Mouse (Mus musculus) skeletal muscle tissue, adult 2 months (tissue): ENCODE data around the gene Dnajb14.
A peak's percentile ranks its signal among the peaks of the same experiment; 100 is the strongest.
"Not testable (repeated sequence)": the region's sequence is repeated elsewhere in the genome, so short reads cannot be mapped to it uniquely, and the experiment has no call there.

Experiments used
- DNase-seq: peaks from one replicate; pipeline ENCODE4 v3.0.0-alpha.2; 2012; ENCODE audit warnings: low read depth, low spot score

Dnajb14 gene

DNA sequence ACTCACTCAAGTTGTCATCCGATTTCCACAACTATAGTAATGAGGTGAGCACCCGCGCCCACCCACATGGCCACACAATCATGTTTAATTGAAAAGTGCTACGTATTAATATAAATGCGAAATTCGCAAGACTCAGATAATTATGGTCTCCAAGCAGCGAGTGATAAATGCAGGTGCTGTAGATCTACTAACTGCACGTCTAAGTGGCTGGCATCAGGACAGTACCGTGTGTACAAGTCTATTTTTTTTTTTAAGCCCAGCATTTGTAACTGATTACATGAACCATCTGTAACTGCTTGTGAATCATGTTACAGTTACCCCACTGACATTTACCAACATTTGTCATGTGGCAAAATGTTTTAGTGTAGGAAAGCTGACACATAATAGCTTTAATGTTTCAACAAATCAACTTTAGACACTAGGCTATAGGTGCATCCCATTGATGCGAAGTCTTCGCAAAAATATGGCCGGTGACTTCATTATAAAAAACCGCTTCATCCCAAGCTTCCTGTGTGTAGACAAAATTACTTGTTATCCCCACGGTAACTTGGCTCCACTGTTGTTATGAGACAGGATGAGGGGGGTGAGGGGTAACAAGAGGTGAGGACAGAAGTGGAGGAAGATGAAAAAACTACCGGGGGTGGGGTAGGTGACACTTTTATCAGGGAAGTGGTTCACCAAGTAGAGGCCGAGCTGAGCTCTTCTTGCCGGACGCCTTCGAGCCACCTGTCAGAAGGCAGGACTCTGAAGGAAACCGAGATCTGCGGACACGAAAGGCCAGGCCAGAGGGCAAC lies 3.9 kb upstream of the Dnajb14 start:
- DNase-seq: no peak

DNA sequence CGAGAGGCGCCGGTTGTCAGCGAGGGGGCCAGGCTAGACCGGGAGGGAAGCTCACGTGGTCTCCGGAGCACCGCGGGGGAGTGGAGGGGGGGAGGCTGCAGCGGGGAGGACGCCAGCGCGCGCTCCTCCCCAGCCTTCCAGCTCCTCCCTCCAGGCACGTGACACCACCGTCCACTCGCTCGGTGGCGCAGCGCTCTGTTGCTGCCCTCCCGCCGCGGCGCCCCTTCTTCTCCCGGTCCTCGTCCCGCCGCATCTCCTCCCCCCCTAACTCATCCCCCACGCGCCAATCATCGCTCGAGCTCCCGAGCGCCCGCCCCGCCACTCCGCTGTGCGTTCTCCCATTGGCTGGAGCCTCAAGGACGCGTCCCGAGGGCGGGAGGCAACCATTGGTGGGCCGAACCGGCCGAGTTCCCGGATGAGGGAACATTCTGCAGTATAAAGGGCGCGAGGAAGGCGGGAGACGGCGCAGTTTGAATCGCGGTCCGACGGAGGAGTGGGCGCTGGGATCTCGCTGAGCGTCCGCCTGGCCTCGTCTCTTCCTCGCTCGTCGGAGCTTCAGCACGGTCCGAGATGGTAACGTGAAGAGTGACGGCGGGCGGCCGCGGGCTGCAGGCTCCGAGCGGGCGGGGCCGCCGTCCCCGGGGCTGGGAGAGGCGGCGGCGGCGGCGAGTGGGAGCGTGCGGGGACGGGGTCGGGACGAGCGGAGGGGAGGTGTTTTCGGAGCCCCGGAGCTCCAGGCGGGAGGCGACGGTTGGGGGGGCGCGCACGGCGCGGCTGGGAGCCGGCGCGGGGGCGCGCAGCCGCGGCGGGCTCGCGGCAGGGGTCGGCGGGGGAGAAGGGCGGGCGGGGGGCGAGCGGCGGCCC lies 3.1 kb upstream of the Dnajb14 start, which contains the start of gene H2afz:
Gene H2afz (plus strand): TSS at position 364 of the 864 bp plus-strand sequence.
- peak; percentile 98 for DNase-seq

DNA sequence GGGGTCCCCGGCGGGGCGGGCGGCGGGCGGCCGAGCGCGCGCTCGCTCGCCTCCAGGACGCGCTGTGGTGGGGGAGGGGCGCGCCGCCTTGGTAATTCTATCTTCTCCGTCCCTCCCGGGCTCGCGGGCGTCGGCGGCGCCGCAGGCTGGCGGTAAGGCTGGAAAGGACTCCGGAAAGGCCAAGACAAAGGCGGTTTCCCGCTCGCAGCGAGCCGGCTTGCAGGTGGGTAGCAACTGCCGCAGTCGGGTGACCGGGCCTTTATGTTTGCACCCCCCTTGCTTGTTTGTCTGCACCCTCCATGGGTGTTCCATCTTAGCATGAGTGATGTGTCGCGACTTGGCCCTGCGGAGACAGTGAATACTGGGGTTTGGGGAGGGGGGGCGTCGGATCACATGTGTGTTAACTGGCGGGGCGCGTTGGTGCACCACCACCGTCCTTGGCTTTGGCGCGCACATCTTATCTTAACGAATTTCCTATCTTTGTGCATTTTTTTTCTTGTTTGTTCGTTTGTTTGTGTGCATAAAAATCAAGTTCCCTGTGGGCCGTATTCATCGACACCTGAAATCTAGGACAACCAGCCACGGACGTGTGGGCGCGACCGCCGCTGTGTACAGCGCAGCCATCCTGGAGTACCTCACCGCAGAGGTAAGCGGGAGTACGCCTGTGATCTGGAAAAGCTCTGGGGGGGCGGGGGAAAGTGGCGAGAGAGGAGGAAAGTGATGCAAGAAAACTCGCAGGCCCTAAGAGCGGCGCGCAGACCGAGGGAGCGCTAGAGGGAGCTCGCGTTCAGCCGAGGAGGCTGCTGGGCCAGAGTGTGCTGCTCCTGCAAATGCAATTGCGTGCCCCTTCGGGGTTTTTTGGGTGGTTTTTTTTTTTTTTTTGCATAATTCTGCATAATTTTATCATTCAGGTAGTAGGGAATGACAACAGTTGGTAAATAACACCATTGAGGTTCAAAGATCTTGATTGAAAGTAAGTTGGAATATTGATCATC lies 2.2 kb upstream of the Dnajb14 start:
- peak; percentile 74 for DNase-seq

- DNase-seq: no peak
Measured at GRCm38 (mm10) chr3:137867133-137867436, 390 bp upstream of the Dnajb14 start.

DNA sequence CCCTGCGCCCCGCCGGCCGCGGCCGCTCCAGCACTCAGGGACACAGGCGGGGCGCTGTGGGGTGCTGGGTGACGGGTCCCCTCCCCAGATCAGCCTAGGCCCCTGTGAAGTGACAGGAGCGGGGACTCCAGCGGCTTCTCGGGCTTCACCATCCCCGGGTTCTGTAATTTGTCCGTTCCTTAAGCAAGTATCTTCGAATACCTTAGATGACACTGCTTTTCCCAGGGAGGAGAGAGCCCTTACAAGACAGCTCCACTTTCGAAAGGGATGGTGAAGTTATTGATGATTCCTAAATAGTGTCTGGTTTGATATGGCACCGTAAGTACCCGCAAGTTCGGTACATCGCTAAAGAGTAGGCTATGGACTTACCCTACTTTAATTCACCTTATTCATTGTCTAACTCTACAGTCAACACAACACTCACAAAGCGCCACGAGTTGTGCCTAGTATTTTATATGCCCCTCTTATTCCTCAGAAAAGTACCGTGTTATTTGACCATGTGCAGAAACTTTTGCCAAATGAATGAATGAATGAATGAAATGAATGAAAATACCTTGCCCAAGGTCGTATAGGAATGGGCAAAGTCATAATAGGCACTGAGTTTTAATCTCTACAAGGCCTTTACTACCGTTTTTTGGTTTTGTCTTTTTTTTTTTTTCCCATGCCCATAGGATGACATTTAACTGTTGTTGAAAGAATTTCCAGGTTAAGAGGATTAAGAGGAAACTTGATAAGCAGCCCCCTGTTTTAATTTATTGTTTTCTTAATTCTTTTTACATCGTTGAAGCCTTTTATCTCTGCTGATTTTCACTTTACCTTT lies 829 bp downstream of the Dnajb14 start:
- DNase-seq: no peak

DNA sequence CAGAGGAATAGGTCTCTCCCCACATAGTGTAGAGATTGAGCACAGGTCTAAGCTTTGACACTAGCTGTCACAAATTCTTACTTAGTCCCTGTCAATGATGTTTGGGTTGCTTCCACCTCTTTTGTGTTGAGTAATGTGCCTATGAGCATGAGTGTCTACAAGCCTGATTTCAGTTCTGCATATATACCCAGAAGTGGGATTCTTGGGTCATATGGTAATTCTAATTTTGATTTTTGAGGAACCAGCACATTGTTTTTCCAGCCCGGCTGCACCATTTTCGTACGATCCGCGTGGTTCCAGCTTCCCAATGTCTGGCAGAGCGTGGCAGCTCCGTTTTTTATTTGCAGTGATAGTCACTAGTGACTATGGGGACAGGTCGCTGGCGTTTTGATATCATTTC lies 1.9 kb downstream of the Dnajb14 start:
- no peak for DNase-seq

DNA sequence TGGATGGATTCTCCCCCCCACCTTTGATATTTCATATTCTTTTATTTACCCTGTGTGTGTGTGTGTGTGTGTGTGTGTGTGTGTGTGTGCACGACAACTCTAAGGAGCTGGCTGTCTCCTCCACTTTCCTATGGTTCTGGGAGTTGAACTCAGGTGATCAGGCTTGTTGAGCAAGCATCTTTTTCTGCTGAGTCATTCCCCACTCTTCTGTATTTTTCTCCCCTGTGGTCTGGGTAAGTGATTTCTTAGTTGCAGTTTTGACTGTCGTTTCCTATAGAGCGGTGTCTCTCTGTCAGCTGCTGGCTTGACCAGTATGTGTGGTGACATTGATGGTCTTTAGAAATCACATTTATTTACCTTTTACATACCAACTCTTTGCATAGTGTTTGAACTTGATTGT lies 11.8 kb downstream of the Dnajb14 start:
- no peak for DNase-seq

DNA sequence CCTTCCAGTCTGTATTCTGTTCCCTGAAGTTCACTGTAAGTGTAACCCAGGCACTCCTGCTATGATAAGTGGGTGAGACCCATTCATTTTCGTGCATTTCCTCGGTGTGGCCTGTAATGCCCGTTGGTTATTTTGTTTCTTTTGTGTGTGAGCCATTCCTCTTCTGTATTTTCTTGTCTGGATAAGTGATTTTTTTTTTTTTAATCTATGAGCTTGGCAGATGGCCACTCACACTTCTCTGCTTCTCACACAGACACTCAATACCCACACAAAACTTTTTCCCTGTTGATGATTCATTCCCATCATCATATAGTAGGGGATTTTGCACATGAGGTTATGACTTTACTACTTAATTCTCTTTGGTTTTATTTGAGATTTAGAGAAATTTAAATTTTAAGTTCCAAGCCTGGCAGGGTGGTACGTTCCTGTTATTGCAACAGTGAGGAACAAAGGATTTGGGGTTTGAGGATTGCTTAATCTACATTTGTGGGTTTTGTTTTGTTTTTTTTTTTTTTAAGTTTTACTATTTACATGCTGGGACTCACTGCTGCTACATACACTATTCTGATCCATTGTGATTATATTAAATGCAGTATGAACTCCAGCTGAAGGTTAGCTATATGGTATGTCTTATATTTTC lies 12.8 kb downstream of the Dnajb14 start:
- no peak for DNase-seq

DNA sequence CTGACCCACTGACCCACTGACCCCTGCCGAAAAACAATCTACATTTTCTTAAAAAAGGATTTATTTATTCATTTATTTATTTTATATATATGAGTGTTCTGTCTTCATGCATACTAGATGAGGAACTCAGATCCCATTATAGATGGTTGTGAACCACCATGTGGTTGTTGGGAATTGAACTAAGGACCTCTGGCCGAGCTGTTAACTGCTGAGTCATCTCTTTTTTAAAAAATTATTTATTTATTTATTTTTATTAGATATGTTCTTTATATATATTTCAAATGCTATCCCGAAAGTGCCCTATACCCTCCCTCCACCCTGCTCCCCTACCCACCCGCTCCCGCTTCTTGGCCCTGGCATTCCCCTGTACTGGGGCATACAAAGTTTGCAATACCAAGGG lies 13.6 kb downstream of the Dnajb14 start:
- DNase-seq: no peak

- DNase-seq: no peak
Measured at GRCm38 (mm10) chr3:137887961-137888360, 20.5 kb downstream of the Dnajb14 start.

DNA sequence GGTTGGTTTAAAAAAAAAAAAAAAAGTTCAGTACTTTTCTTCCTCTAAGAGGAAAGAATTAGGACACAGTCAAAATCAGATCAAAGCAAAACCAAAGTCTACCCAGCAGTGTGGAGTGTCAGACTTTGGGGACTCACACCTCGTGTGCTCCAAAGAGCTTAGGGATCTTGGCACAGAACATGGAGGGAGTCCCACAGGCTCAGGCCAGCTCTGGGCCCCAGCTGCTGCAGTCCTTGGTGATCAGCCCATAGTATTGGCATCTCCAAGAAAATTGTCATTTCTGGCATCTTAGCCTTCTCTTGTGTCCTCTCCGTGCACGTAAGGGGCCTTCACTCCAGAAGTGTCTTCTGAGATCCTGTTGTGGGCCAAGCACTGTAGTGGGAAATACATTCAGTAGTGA lies 23.6 kb downstream of the Dnajb14 start:
- peak; percentile 7 for DNase-seq

- DNase-seq: no peak
Measured at GRCm38 (mm10) chr3:137892118-137892517, 24.6 kb downstream of the Dnajb14 start.

- DNase-seq: no peak
Measured at GRCm38 (mm10) chr3:137893789-137894188, 26.3 kb downstream of the Dnajb14 start.

DNA sequence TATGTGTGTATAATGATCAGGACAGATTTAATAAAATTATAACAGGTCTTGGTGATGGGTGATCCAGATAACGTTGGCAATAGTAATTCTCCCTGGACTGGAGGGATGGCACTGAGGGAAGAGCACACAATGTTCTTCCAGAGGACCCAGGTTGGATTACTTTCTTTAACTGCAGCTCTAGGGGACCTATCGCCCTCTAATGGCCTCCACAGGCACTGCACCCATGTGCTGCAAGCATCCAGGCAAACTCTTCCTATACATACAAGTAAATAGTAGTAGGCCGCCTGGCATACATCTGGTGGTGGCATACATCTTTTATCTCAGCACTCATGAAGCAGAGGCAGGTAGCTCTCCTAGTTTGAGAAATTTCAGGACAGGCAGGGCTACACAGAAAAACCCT lies 27.7 kb downstream of the Dnajb14 start:
- no peak for DNase-seq

DNA sequence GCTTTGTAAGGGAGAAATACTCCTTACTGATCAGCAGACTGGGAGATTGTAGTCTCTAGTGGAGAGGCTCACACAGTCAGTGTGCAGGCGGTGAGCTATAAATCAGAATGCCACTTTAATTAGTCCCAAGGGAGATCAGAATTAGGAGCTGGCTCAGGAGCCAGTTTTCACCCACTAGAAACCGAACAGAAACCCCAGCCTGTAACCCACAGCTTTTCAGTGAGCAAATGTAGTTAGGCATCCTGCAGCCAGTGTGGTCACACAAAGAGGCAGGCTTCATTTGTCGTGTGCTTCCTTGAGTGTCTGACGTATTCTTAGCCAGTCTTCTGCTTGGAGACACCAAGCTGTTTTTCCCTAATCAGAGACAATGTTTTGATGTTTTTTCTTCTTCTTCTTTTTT lies 28.9 kb downstream of the Dnajb14 start:
- no peak for DNase-seq

DNA sequence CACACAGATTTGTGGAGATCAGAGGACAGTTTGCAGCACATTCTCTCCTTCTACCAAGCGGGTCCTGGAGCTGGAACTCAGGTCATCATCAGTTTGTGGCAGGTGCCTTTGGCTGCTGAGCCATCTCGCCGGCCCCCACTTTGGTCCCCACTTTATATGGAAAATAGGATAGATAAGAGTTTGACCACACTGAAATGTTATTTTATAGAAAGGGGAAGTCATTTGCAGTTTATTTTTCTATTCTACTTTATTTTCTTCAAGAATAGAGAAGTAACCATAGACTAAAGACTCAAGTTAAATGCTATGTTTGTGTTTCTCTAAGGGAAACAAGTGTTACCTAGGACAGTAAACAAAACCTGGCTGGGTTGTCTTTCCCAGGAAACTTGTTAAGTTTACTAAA lies 29.4 kb downstream of the Dnajb14 start:
- DNase-seq: no peak

- DNase-seq: no peak
Measured at GRCm38 (mm10) chr3:137897685-137898084, 30.2 kb downstream of the Dnajb14 start.

- DNase-seq: no peak
Measured at GRCm38 (mm10) chr3:137900149-137900548, 32.7 kb downstream of the Dnajb14 start.

- no peak for DNase-seq
Measured at GRCm38 (mm10) chr3:137913093-137913492, 45.6 kb downstream of the Dnajb14 start.

DNA sequence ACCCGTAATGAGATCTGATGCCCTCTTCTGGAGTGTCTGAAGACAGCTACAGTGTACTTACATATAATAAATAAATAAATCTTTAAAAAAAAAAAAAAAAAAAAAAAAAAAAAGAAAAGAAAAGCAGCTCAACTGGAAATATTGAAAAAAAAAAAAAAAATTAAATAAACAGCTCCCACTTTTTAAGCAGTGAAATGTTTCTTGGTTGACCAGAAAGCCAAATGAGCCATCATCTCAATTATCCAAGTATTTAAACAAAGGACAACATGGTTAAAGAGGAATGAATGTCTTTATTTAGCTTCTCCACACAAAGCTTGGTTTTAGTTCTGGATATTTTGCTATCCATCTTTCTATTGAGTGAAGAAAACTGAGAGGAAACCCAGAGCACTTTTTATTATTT lies 47.1 kb downstream of the Dnajb14 start:
- DNase-seq: not testable (repeated sequence)
